Mouse (Mus musculus): ENCODE measurements around the gene Camk1g. TPM values are rescaled to one million over a fixed set of nuclear protein-coding genes. Genes with fewer than 3 reads are reported as not detected.

The Camk1g gene
- total and polyA plus RNA-seq, 3 experiments: not detected

- dilution Hi-C loops (cut with MboI; ENCODE audit: extremely low pct_ligation_motif_present, extremely low pct_unique_long_range_greater_than_20kb, low sequenced_read_pairs): no loop called here
- Histone ChIP-seq H3K4me1 (ENCODE audit: control insufficient read depth in 1 of 2, insufficient read depth in 2 of 2) (peaks cover 0 to 15% of the 10 kb centered on the region in 2 experiments; a peak in 2 of 4 replicates), H3K27ac (ENCODE audit: insufficient read depth, low read depth) (no peak overlapping the region), H3K27me3 (replicated peaks) (no peaks in the 10 kb centered on the region), H3K79me2 (replicated peaks; ENCODE audit: control insufficient read depth, extremely low read depth, insufficient read depth, poor library complexity, severe bottlenecking) (no peaks in the 10 kb centered on the region), H3K36me3 (replicated peaks in 1 of 2; ENCODE audit: control insufficient read depth in 1 of 2, insufficient read depth in 1 of 2, low read length in 1 of 2) (no peaks in the 10 kb centered on the region), H3K4me2 (ENCODE audit: insufficient read depth, low read depth, poor library complexity, severe bottlenecking) (no peak overlapping the region), H3K4me3 (replicated peaks in 1 of 3; ENCODE audit: low read depth in 2 of 3, low read length in 2 of 3, poor library complexity in 1 of 3) (no peak overlapping the region), H3K9ac (ENCODE audit: insufficient read depth, low read depth) (no peak overlapping the region), H3K9me3 (replicated peaks; ENCODE audit: low read length) (no peaks in the 10 kb centered on the region)
- no peak for TF ChIP-seq ZKSCAN1 (IDR thresholded peaks at IDR 0.05; ENCODE audit: borderline replicate concordance, low read depth, low read length)
- no peak for TF ChIP-seq CHD1 (IDR thresholded peaks at IDR 0.05; ENCODE audit: low read depth, low read length)
- TF ChIP-seq NRF1 (IDR thresholded peaks at IDR 0.05; ENCODE audit: low read depth, low read length): no peak
- no peak for TF ChIP-seq NELFE (IDR thresholded peaks at IDR 0.05; ENCODE audit: low read depth, low read length)
- no peak for TF ChIP-seq MAFK (IDR thresholded peaks at IDR 0.05; ENCODE audit: insufficient replicate concordance, low read length)
- in situ Hi-C loops (cut with MboI; ENCODE audit: low pct_ligation_motif_present, low pct_unique_long_range_greater_than_20kb, low sequenced_read_pairs): no loop called here
- DNase-seq (ENCODE audit: extremely low read depth): no peak
Measured at GRCm38 (mm10) chr1:193299995-193300394, 70.1 kb downstream of the Camk1g start.

GRCm38 (mm10) chr1:193298141-193298765 lies 71.8 kb downstream of the Camk1g start:
- Histone ChIP-seq H3K36me3 (replicated peaks in 1 of 2; ENCODE audit: control insufficient read depth in 1 of 2, insufficient read depth in 1 of 2, low read length in 1 of 2) (no peaks in the 10 kb centered on the region), H3K9ac (ENCODE audit: insufficient read depth, low read depth) (no peak overlapping the region), H3K4me1 (ENCODE audit: control insufficient read depth in 1 of 2, insufficient read depth in 2 of 2) (peaks cover 0 to 5% of the 10 kb centered on the region in 2 experiments; a peak in 2 of 4 replicates), H3K9me3 (replicated peaks; ENCODE audit: low read length) (no peaks in the 10 kb centered on the region), H3K79me2 (replicated peaks; ENCODE audit: control insufficient read depth, extremely low read depth, insufficient read depth, poor library complexity, severe bottlenecking) (no peaks in the 10 kb centered on the region), H3K4me2 (ENCODE audit: insufficient read depth, low read depth, poor library complexity, severe bottlenecking) (no peak overlapping the region), H3K27ac (ENCODE audit: insufficient read depth, low read depth) (no peak overlapping the region), H3K4me3 (replicated peaks in 1 of 3; ENCODE audit: low read depth in 2 of 3, low read length in 2 of 3, poor library complexity in 1 of 3) (no peak overlapping the region), H3K27me3 (replicated peaks) (no peaks in the 10 kb centered on the region)
- no peak for DNase-seq (ENCODE audit: extremely low read depth)
- dilution Hi-C loops (cut with MboI; ENCODE audit: extremely low pct_ligation_motif_present, extremely low pct_unique_long_range_greater_than_20kb, low sequenced_read_pairs) (no loop called here), in situ Hi-C loops (cut with MboI; ENCODE audit: low pct_ligation_motif_present, low pct_unique_long_range_greater_than_20kb, low sequenced_read_pairs) (no loop called here)
- TF ChIP-seq GABPA (IDR thresholded peaks at IDR 0.05; ENCODE audit: insufficient replicate concordance, low read depth, low read length) (no peak), ELF1 (IDR thresholded peaks at IDR 0.05; ENCODE audit: low read depth, low read length) (no peak), ZNF384 (IDR thresholded peaks at IDR 0.05; ENCODE audit: low read depth, low read length) (no peak), JUND (conservative IDR thresholded peaks at IDR 0.05; ENCODE audit: low read depth, low read length) (no peak), EP300 (IDR thresholded peaks at IDR 0.05; ENCODE audit: low read length) (no peak), SIN3A (IDR thresholded peaks at IDR 0.05; ENCODE audit: low read length) (no peak), MAFK (IDR thresholded peaks at IDR 0.05; ENCODE audit: insufficient replicate concordance, low read length) (no peak), IRF4 (IDR thresholded peaks at IDR 0.05; ENCODE audit: low read depth, low read length) (no peak), NRF1 (IDR thresholded peaks at IDR 0.05; ENCODE audit: low read depth, low read length) (no peak), SMC3 (IDR thresholded peaks at IDR 0.05; ENCODE audit: low read depth, low read length) (no peak), USF2 (conservative IDR thresholded peaks at IDR 0.05; ENCODE audit: low read depth, low read length) (no peak), E2F4 (IDR thresholded peaks at IDR 0.05; ENCODE audit: insufficient replicate concordance, low read depth, low read length) (no peak), MXI1 (IDR thresholded peaks at IDR 0.05; ENCODE audit: low read depth, low read length) (no peak), ZC3H11A (IDR thresholded peaks at IDR 0.05; ENCODE audit: low read depth, low read length) (no peak), TBP (conservative IDR thresholded peaks at IDR 0.05; ENCODE audit: low read depth, low read length) (no peak), POLR2AphosphoS2 (IDR thresholded peaks at IDR 0.05; ENCODE audit: low read depth, low read length) (no peak), ZMIZ1 (IDR thresholded peaks at IDR 0.05; ENCODE audit: low read depth, low read length) (no peak)

Other genes starting within 250 kb of the Camk1g start
- gene Diexf, start 240.0 kb downstream of the Camk1g start, total RNA-seq (2012; rRNA removed): 17.8 and 20.9 TPM in 2 replicates
- 10.7 and 11.4 TPM in 2 replicates for gene Diexf, start 240.0 kb downstream of the Camk1g start, total RNA-seq (2014; rRNA removed)
- gene Diexf, start 240.0 kb downstream of the Camk1g start, polyA plus RNA-seq (2012; ENCODE audit: insufficient read length, low read depth): 34.9 and 39.7 TPM in 2 replicates
- 9.7 and 13.0 TPM in 2 replicates for gene Irf6, start 217.2 kb downstream of the Camk1g start, total RNA-seq (2012; rRNA removed)
- 0.31 and 0.58 TPM in 2 replicates for gene Irf6, start 217.2 kb downstream of the Camk1g start, total RNA-seq (2014; rRNA removed)
- gene Irf6, start 217.2 kb downstream of the Camk1g start, polyA plus RNA-seq (2012; ENCODE audit: insufficient read length, low read depth): 0.35 and 0.43 TPM in 2 replicates
- 20.8 and 22.4 TPM in 2 replicates for gene A130010J15Rik, start 202.3 kb downstream of the Camk1g start, total RNA-seq (2012; rRNA removed)
- gene A130010J15Rik, start 202.3 kb downstream of the Camk1g start, total RNA-seq (2014; rRNA removed): 18.6 and 19.4 TPM in 2 replicates
- 6.5 and 9.1 TPM in 2 replicates for gene A130010J15Rik, start 202.3 kb downstream of the Camk1g start, polyA plus RNA-seq (2012; ENCODE audit: insufficient read length, low read depth)
- 72.9 and 80.1 TPM in 2 replicates for gene Traf3ip3, start 168.6 kb downstream of the Camk1g start, total RNA-seq (2012; rRNA removed)
- gene Traf3ip3, start 168.6 kb downstream of the Camk1g start, total RNA-seq (2014; rRNA removed): 68.8 and 76.0 TPM in 2 replicates
- 60.9 and 96.4 TPM in 2 replicates for gene Traf3ip3, start 168.6 kb downstream of the Camk1g start, polyA plus RNA-seq (2012; ENCODE audit: insufficient read length, low read depth)
- gene Lamb3, start 162.6 kb downstream of the Camk1g start, total RNA-seq (2012; rRNA removed): 10.1 and 10.2 TPM in 2 replicates
- gene Lamb3, start 162.6 kb downstream of the Camk1g start, total RNA-seq (2014; rRNA removed): 14.1 and 14.6 TPM in 2 replicates
- gene Lamb3, start 162.6 kb downstream of the Camk1g start, polyA plus RNA-seq (2012; ENCODE audit: insufficient read length, low read depth): 7.8 and 12.3 TPM in 2 replicates
- 1.5 and 2.0 TPM in 2 replicates for gene Hsd11b1, start 106.2 kb downstream of the Camk1g start, total RNA-seq (2012; rRNA removed)
- gene Hsd11b1, start 106.2 kb downstream of the Camk1g start, total RNA-seq (2014; rRNA removed): 4.8 and 5.7 TPM in 2 replicates
- 5.5 and 6.3 TPM in 2 replicates for gene Hsd11b1, start 106.2 kb downstream of the Camk1g start, polyA plus RNA-seq (2012; ENCODE audit: insufficient read length, low read depth)
- gene G0s2, start 97.1 kb downstream of the Camk1g start, total RNA-seq (2012; rRNA removed): not detected in 2 replicates
- gene G0s2, start 97.1 kb downstream of the Camk1g start, total RNA-seq (2014; rRNA removed): not detected in 2 replicates
- gene G0s2, start 97.1 kb downstream of the Camk1g start, polyA plus RNA-seq (2012; ENCODE audit: insufficient read length, low read depth): not detected in 2 replicates